Mouse (Mus musculus): ENCODE data around the gene Sh2d1a.
A peak's percentile ranks its signal among the peaks of the same experiment; 100 is the strongest.

DNA sequence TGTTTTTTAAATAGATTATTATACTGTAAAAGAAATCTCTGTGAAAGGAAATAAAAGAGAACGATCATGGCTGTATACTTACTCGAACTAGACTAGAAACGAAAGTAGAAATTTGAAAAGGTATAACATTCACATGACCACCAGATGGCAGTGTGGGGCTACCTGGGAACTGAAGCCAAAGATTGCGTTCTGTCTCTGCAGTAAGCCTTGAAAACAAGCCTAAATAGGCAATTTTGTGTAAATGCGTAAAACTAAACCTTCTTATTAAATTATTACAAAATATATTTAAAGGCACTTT is 38.5 kb downstream of the Sh2d1a start:
- TF ChIP-seq EP300 (optimal IDR thresholded peaks at IDR 0.05) = no peak
- peak; percentile 82 for TF ChIP-seq CTCF (IDR thresholded peaks at IDR 0.05; ENCODE audit: low read depth)
